Mouse (Mus musculus): ENCODE measurements at regions not wholly inside any gene's neighbourhood (a gene's known extent, or its start where the extent isn't known, plus 50 kb on each side); places are given as distances from the start of the nearest gene placed in this dataset.

DNA sequence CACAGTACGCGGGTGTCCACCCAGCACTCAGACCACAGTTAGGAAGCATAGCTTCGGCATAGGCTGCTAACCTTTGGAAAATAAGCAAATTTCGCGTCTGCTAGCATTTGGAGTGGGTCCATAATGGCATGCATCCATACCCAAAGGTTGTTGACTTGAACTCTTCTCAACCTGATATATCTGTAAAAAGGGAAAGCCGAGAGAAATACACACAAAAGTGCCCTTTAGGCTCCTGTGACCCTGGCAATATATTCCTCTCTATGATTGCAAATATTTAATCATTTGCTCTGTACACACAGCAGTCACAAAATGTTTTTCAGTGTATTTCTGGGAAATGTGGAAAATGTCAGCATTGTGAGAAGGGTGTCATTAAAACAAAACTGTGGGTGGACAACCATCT is 347.1 kb downstream of the Tfec start:
- ATAC-seq (ENCODE audit: low read depth) (no peak), DNase-seq (ENCODE audit: low spot score) (no peak)
- 0 out of 2 replicates have a peak, but pooled peaks cover 3% of the 10 kb centered on the region for H3K9me3 ChIP-seq (ENCODE audit: control insufficient read depth, low read length)
- peak overlapping the region; percentile 3; the same call in 1 of the 2 replicates for H3K27ac ChIP-seq (replicated peaks; ENCODE audit: low read depth, low read length)
- no peak overlapping the region for H3K9ac ChIP-seq (ENCODE audit: low read depth, low read length)
- peaks cover 17% of the 10 kb centered on the region for H3K4me1 ChIP-seq (ENCODE audit: control insufficient read depth, insufficient read depth, low read length)
- H3K4me3 ChIP-seq (ENCODE audit: low read depth, low read length), result no peak overlapping the region
- H3K36me3 ChIP-seq (ENCODE audit: control insufficient read depth, insufficient read depth, low read length), result no peaks in the 10 kb centered on the region
- H3K27me3 ChIP-seq (replicated peaks; ENCODE audit: control insufficient read depth, insufficient read depth, low read length), result no peaks in the 10 kb centered on the region
- WGBS, result 70% methylated on average over 6 of the region's 6 CpGs
- no peak overlapping the region for H3K4me2 ChIP-seq (ENCODE audit: low read depth, low read length)

DNA sequence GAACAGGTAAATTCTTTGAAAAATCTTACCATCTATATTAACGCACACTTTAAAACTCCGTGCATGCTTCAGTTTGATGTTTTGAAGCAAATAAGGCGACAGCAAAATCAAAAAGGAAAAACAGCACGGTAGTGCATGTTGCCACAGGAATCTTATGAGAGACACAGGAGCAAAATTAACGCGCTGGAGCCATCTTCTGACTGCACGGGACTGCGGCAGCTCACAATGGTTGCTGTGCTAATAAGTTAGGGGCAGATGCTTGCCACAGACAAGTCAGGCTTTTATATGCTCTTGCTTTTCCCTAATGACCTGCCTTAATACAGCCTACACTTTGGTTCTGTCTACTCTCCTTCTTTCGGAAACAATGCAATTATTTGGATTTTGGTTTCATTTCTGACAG is 347.8 kb downstream of the Tfec start:
- peak; percentile 59 for DNase-seq (ENCODE audit: low spot score)
- H3K36me3 ChIP-seq (ENCODE audit: control insufficient read depth, insufficient read depth, low read length), result no peaks in the 10 kb centered on the region
- no peak overlapping the region for H3K27ac ChIP-seq (replicated peaks; ENCODE audit: low read depth, low read length)
- H3K27me3 ChIP-seq (replicated peaks; ENCODE audit: control insufficient read depth, insufficient read depth, low read length), result no peaks in the 10 kb centered on the region
- WGBS, result 61% methylated on average over 9 of the region's 9 CpGs
- no peak for ATAC-seq (ENCODE audit: low read depth)
- H3K9ac ChIP-seq (ENCODE audit: low read depth, low read length), result no peak overlapping the region
- 0 out of 2 replicates have a peak, but pooled peaks cover 3% of the 10 kb centered on the region for H3K9me3 ChIP-seq (ENCODE audit: control insufficient read depth, low read length)
- H3K4me3 ChIP-seq (ENCODE audit: low read depth, low read length), result no peak overlapping the region
- H3K4me1 ChIP-seq (ENCODE audit: control insufficient read depth, insufficient read depth, low read length), result peaks cover 17% of the 10 kb centered on the region
- no peak overlapping the region for H3K4me2 ChIP-seq (ENCODE audit: low read depth, low read length)

DNA sequence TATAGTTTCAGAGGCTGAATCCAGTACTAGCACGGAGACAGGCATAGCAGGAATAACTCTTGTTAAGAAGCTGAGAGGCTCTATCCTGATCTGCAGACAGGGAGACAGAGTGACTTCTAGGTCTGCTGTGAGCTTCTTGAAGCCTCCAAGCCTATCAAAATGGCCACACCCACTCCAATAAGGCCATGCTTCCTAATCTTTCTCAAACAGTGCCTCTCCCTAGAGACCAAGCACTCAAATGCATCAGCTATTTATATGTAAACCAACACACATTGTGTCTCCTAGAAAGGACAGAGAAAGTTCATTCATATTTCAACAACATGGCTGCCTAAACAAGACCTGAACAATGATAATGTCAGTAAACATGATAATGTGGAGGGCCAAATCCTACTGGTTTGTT is 384.2 kb downstream of the Tfec start:
- ATAC-seq (ENCODE audit: low read depth) (no peak), DNase-seq (ENCODE audit: low spot score) (no peak)
- Histone ChIP-seq H3K9ac (ENCODE audit: low read depth, low read length) (no peak overlapping the region), H3K4me1 (ENCODE audit: control insufficient read depth, insufficient read depth, low read length) (no peaks in the 10 kb centered on the region), H3K27ac (replicated peaks; ENCODE audit: low read depth, low read length) (no peak overlapping the region), H3K27me3 (replicated peaks; ENCODE audit: control insufficient read depth, insufficient read depth, low read length) (no peaks in the 10 kb centered on the region), H3K36me3 (ENCODE audit: control insufficient read depth, insufficient read depth, low read length) (no peaks in the 10 kb centered on the region), H3K4me3 (ENCODE audit: low read depth, low read length) (no peak overlapping the region), H3K4me2 (ENCODE audit: low read depth, low read length) (no peak overlapping the region), H3K9me3 (ENCODE audit: control insufficient read depth, low read length) (no peaks in the 10 kb centered on the region)
- WGBS, result 48% methylated on average over 1 of the region's 1 CpGs

DNA sequence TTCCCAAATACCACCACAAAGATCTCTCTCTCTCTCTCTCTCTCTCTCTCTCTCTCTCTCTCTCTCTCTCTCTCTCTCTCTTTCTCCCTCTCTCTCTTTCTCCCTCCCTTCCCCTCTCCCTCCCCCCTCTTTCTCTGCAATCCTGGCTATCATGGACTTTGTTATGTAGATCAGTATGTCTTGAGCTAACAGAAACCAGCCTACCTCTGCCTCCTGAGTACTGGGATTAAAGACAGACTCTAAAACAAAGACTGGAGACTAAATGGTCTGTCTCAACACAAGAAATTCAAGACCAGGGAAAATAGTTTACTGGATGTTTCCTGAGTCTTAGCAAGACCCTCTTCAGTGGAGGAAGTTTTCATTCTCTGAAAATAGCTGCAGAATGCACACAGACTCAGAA is 384.7 kb downstream of the Tfec start:
- no peaks in the 10 kb centered on the region for H3K9me3 ChIP-seq (ENCODE audit: control insufficient read depth, low read length)
- H3K4me3 ChIP-seq (ENCODE audit: low read depth, low read length), result no peak overlapping the region
- no peak for DNase-seq (ENCODE audit: low spot score)
- H3K4me2 ChIP-seq (ENCODE audit: low read depth, low read length), result no peak overlapping the region
- H3K4me1 ChIP-seq (ENCODE audit: control insufficient read depth, insufficient read depth, low read length), result no peaks in the 10 kb centered on the region
- H3K9ac ChIP-seq (ENCODE audit: low read depth, low read length), result no peak overlapping the region
- H3K27ac ChIP-seq (replicated peaks; ENCODE audit: low read depth, low read length), result no peak overlapping the region
- no peaks in the 10 kb centered on the region for H3K27me3 ChIP-seq (replicated peaks; ENCODE audit: control insufficient read depth, insufficient read depth, low read length)
- ATAC-seq (ENCODE audit: low read depth), result no peak
- no peaks in the 10 kb centered on the region for H3K36me3 ChIP-seq (ENCODE audit: control insufficient read depth, insufficient read depth, low read length)

DNA sequence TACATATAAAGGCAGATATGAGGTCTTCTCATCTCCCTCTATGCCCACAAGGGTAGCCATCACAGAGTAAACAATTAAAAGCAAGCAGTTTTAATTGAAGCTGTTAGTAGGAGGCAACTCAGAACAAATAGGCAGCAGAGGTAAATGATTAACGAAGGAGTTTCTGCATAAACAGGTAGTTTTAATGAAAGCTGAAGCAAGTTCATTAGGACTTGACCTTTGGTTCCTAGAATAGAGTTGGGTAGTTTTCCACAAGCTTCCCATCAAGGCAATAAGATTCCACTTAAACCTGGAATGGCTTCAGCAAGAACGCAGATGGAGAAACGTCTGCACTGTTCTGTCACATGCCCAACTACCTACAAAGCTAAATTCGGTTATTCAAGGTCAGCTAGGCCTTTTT is 394.4 kb downstream of the Tfec start:
- Histone ChIP-seq H3K4me3 (ENCODE audit: low read depth, low read length) (no peak overlapping the region), H3K36me3 (ENCODE audit: control insufficient read depth, insufficient read depth, low read length) (no peaks in the 10 kb centered on the region), H3K4me1 (ENCODE audit: control insufficient read depth, insufficient read depth, low read length) (no peaks in the 10 kb centered on the region), H3K4me2 (ENCODE audit: low read depth, low read length) (no peak overlapping the region), H3K9ac (ENCODE audit: low read depth, low read length) (no peak overlapping the region), H3K9me3 (ENCODE audit: control insufficient read depth, low read length) (peaks cover 6% of the 10 kb centered on the region; the same call in 1 of the 2 replicates), H3K27me3 (replicated peaks; ENCODE audit: control insufficient read depth, insufficient read depth, low read length) (no peaks in the 10 kb centered on the region), H3K27ac (replicated peaks; ENCODE audit: low read depth, low read length) (no peak overlapping the region)
- ATAC-seq (ENCODE audit: low read depth) (no peak), DNase-seq (ENCODE audit: low spot score) (no peak)
- WGBS, result 85% methylated on average over 4 of the region's 4 CpGs

DNA sequence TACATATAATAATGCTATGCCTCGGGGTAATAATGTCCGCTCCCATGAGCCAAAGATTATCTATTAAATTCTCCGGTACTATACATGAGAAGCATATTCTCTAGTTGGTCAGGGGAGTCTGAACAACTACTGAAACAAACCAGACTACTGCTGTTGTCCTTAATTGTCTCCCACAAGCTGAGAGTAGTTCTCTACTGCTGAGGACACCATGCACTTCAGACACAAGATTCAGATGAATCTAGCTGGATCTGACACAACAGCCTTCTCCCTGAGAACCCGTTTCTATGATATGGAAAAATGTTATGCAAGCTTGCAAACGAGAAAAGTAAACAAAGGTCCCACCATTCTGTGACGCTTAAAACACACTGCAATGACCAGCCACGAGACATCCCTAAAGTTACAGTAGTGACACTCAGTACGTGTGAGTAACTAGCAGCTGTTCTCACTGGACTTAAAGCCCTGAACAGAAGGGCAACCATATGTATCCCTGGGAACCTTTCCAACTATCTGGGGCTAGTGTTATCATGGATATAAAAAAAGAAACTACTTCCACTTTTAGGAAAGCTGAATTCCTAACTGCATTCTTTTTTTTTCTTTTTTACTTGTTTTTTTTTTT is 411.1 kb downstream of the Tfec start:
- Histone ChIP-seq H3K4me3 (ENCODE audit: low read depth, low read length) (no peak overlapping the region), H3K4me2 (ENCODE audit: low read depth, low read length) (no peak overlapping the region), H3K36me3 (ENCODE audit: control insufficient read depth, insufficient read depth, low read length) (no peaks in the 10 kb centered on the region), H3K9me3 (ENCODE audit: control insufficient read depth, low read length) (no peaks in the 10 kb centered on the region), H3K9ac (ENCODE audit: low read depth, low read length) (no peak overlapping the region), H3K4me1 (ENCODE audit: control insufficient read depth, insufficient read depth, low read length) (no peaks in the 10 kb centered on the region), H3K27me3 (replicated peaks; ENCODE audit: control insufficient read depth, insufficient read depth, low read length) (no peaks in the 10 kb centered on the region), H3K27ac (replicated peaks; ENCODE audit: low read depth, low read length) (no peak overlapping the region)
- 79% methylated on average over 8 of the region's 8 CpGs for WGBS
- DNase-seq (ENCODE audit: low spot score), result peak; percentile 65
- ATAC-seq (ENCODE audit: low read depth), result no peak

DNA sequence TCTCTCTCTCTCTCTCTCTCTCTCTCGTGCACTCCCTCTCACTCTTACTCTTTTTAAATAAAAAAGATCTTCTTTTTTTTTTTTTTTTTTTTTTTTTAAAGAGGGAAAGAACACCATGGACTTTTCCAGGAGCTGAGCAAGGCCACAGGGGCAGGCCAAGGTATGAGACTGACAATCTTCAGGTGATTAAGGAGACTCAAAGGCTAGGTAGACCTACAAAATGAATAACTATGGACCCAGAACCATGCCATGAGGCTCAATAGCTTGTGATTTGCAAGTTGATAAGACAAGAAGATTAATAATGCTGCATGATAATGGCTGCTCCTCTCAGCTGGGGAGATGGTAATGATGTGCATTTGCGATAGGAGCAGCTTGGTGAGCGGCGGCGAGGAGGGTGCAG is 414.9 kb downstream of the Tfec start:
- 61% methylated on average over 5 of the region's 5 CpGs for WGBS
- Histone ChIP-seq H3K9ac (ENCODE audit: low read depth, low read length) (no peak overlapping the region), H3K36me3 (ENCODE audit: control insufficient read depth, insufficient read depth, low read length) (no peaks in the 10 kb centered on the region), H3K4me2 (ENCODE audit: low read depth, low read length) (no peak overlapping the region), H3K27me3 (replicated peaks; ENCODE audit: control insufficient read depth, insufficient read depth, low read length) (no peaks in the 10 kb centered on the region), H3K9me3 (ENCODE audit: control insufficient read depth, low read length) (no peaks in the 10 kb centered on the region), H3K4me3 (ENCODE audit: low read depth, low read length) (no peak overlapping the region), H3K27ac (replicated peaks; ENCODE audit: low read depth, low read length) (no peak overlapping the region), H3K4me1 (ENCODE audit: control insufficient read depth, insufficient read depth, low read length) (no peaks in the 10 kb centered on the region)
- DNase-seq (ENCODE audit: low spot score) (no peak), ATAC-seq (ENCODE audit: low read depth) (no peak)

DNA sequence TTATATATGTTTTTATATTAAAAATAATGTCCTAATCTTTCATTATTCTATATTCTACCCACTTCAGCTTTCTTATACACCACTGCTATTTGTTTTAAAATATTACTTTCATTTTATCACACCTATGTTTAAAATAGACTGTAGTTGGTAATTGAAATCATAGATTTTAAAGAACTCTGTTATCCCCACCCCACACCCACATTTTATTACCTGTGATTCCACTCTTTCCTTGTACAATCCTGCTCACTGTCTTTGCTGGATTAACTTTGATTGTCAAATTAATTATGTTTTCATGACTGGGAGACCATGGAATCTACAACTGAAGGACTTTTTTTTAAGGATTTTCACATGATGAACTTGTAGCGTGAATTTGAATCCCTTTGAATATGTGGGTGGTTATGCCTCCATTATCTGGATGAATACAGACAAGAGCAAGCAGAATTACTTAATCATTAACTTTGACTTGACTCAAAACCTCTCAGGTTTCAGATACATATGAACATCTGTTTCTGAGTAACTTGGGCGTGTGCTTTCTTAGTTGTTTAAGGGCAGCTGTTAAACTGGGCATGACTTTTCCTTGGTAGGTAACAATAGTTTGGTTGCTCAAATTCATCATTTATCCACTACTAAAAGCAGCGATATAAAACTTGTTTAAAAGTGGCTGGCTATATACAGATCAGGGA is 429.4 kb downstream of the Tfec start:
- no peak for ATAC-seq (ENCODE audit: low read depth)
- Histone ChIP-seq H3K4me2 (ENCODE audit: low read depth, low read length) (no peak overlapping the region), H3K27ac (replicated peaks; ENCODE audit: low read depth, low read length) (no peak overlapping the region), H3K4me3 (ENCODE audit: low read depth, low read length) (no peak overlapping the region), H3K4me1 (ENCODE audit: control insufficient read depth, insufficient read depth, low read length) (no peaks in the 10 kb centered on the region), H3K27me3 (replicated peaks; ENCODE audit: control insufficient read depth, insufficient read depth, low read length) (no peaks in the 10 kb centered on the region), H3K9ac (ENCODE audit: low read depth, low read length) (no peak overlapping the region), H3K9me3 (ENCODE audit: control insufficient read depth, low read length) (no peaks in the 10 kb centered on the region), H3K36me3 (ENCODE audit: control insufficient read depth, insufficient read depth, low read length) (no peaks in the 10 kb centered on the region)
- WGBS, result 60% methylated on average over 3 of the region's 3 CpGs
- no peak for DNase-seq (ENCODE audit: low spot score)

DNA sequence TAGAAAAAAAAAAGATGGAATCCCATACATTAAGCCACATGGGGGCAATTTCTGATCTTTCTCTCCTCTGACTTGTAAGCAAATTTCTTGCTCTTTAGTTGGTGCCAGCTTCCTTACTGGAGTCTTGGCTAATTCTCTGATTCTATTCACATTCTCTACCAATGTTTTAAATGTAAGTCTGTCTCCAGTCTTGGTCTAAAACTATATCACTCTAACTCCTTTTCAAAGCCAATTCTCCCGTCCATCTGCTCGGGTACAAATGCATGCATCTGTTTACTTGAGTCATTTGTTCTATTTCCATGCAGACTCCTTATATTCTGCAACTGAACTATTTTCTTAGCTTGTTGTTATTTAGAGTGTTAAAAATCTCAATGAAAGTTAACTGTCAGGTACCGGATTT is 440.0 kb downstream of the Tfec start:
- no peaks in the 10 kb centered on the region for H3K27me3 ChIP-seq (replicated peaks; ENCODE audit: control insufficient read depth, insufficient read depth, low read length)
- H3K9ac ChIP-seq (ENCODE audit: low read depth, low read length), result no peak overlapping the region
- H3K36me3 ChIP-seq (ENCODE audit: control insufficient read depth, insufficient read depth, low read length), result no peaks in the 10 kb centered on the region
- H3K27ac ChIP-seq (replicated peaks; ENCODE audit: low read depth, low read length), result no peak overlapping the region
- H3K4me3 ChIP-seq (ENCODE audit: low read depth, low read length), result no peak overlapping the region
- no peak for DNase-seq (ENCODE audit: low spot score)
- no peaks in the 10 kb centered on the region for H3K4me1 ChIP-seq (ENCODE audit: control insufficient read depth, insufficient read depth, low read length)
- 50% methylated on average over 3 of the region's 3 CpGs for WGBS
- no peaks in the 10 kb centered on the region for H3K9me3 ChIP-seq (ENCODE audit: control insufficient read depth, low read length)
- no peak overlapping the region for H3K4me2 ChIP-seq (ENCODE audit: low read depth, low read length)
- no peak for ATAC-seq (ENCODE audit: low read depth)

Measured in embryonic facial prominence, embryonic 14.5 days (tissue).